Mouse (Mus musculus): ENCODE data around the gene Gjb5.

Gjb5 gene

DNA sequence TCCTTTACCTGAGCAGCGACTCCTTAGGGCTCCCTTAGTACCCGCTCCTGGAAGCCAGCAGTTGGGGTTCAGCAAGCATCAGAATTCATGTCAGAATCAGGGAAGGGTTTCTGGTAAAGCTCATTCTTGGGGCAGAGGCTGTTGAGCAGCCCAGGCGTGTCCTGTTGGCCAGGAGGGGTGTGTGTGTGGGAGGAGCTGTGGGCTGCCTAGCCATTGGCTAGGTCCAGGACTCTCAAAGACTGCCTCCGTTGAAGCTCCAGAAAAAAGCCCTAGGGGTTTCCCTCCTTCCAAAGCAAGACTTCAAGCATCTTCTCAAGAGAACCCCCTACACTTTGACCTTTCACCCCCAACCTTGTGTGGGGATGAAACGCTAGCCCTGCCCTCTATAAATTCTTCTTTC, at the start of gene Gjb5:
TSS of gene Gjb5 (minus strand) at position 164 of the 400 bp plus-strand sequence.
- no peak for ATAC-seq (ENCODE audit: insufficient number of reproducible peaks, low FRiP score, low TSS enrichment)

GRCm38 (mm10) chr4:127402614-127403013, 44.6 kb upstream of the Gjb5 start:
- ATAC-seq (ENCODE audit: insufficient number of reproducible peaks, low FRiP score, low TSS enrichment), result no peak

DNA sequence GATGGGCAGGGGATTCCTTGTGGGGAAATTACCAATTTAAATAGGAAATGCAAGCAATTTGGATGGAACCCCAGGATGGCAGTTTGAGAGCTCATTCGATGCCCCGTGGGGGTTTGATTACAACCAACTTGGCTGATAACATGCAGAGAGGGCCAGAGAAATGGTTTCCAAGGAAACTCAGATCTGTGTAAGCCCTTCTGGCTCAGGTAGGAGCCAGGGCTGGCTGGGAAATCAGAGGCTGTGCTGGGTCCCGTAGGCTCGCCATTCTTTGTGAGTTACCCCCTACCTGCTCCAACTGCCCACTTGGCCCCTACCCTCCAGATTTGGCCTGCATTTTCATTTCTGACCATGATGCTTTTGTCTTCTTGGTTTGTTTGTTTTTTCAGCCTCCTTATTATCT, 44.2 kb upstream of the Gjb5 start:
- ATAC-seq (ENCODE audit: insufficient number of reproducible peaks, low FRiP score, low TSS enrichment), result no peak

DNA sequence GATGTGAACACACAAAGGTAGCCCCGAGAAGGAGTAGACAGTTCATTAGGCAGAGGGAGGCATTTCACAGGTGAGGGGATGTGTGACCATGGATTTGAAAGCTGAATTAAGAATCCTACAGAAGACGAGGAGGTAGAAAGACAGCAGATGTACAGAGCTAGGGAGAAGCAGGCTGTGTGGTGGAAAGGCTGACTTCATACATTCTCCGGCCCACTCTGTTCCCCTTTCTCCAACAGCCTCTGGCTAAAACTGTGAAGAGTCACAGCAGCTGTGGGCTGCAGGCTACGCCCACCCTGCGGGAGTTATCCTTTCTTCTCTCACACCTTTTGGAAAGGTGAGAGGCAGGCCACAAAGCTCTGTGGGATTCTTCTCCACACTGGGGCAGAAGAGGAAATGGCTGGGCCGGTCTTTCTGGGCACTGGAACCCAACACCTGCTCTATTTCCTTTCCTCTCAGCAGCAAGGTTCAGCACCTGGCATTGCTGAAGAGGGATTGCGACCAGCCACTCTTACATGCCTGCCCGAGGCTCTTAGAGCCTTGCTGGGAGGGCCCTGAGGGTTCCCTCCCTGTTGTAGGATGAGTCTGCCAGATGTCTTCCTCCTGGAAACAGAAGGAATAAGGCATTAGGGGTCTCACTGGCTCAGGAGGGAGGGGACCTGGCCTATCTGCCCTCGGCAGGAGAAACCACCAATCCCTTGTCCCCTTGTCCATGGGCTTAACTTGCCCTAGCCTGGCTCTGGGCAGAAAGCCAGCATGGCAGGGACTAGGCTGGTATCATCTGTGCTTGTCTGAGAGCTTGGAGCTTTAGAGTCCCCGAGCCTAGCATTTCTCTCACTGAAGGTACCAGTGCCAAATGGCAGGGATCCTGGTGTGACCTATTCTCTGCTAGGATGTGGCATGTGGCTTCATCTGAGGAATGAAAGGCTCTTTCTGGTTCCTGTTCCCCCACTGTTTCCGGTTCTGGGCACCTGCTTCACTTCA, 42.5 kb upstream of the Gjb5 start:
- peak; percentile 88 for ATAC-seq (ENCODE audit: insufficient number of reproducible peaks, low FRiP score, low TSS enrichment)

GRCm38 (mm10) chr4:127395591-127395990, 37.6 kb upstream of the Gjb5 start:
- no peak for ATAC-seq (ENCODE audit: insufficient number of reproducible peaks, low FRiP score, low TSS enrichment)

- no peak for ATAC-seq (ENCODE audit: insufficient number of reproducible peaks, low FRiP score, low TSS enrichment)
Observed at GRCm38 (mm10) chr4:127389645-127390044, 31.7 kb upstream of the Gjb5 start.

GRCm38 (mm10) chr4:127377344-127377743, 19.4 kb upstream of the Gjb5 start:
- no peak for ATAC-seq (ENCODE audit: insufficient number of reproducible peaks, low FRiP score, low TSS enrichment)

GRCm38 (mm10) chr4:127375541-127376177, 17.7 kb upstream of the Gjb5 start:
- ATAC-seq (ENCODE audit: insufficient number of reproducible peaks, low FRiP score, low TSS enrichment), result no peak

GRCm38 (mm10) chr4:127374645-127375044, 16.7 kb upstream of the Gjb5 start:
- ATAC-seq (ENCODE audit: insufficient number of reproducible peaks, low FRiP score, low TSS enrichment), result no peak

- ATAC-seq (ENCODE audit: insufficient number of reproducible peaks, low FRiP score, low TSS enrichment), result no peak
Observed at GRCm38 (mm10) chr4:127373491-127373890, 15.5 kb upstream of the Gjb5 start.

DNA sequence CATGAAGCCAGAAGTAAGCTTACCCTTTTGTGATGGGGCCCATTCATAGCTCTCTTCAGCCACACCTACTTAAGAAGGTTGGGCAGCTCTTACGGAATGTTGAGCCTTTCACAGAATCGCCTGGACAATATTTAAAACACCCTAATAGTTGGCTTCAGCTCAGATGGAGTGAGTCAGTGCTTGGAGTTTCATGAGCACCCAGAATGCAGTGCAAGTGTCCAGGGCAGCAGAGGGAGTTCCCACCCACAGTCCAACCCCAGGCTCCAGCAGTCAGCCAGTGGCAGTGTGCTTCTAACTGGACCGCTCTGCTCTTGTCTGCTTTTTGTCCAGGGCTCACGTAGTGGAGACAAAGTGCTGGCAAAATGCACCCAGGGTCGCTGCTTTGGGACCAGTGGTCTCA, 13.6 kb upstream of the Gjb5 start:
- no peak for ATAC-seq (ENCODE audit: insufficient number of reproducible peaks, low FRiP score, low TSS enrichment)

- no peak for ATAC-seq (ENCODE audit: insufficient number of reproducible peaks, low FRiP score, low TSS enrichment)
Observed at GRCm38 (mm10) chr4:127370447-127370846, 12.5 kb upstream of the Gjb5 start.

GRCm38 (mm10) chr4:127368379-127368973, 10.5 kb upstream of the Gjb5 start:
- peak; percentile 67; the same call in 1 of the 2 replicates for ATAC-seq (ENCODE audit: insufficient number of reproducible peaks, low FRiP score, low TSS enrichment)

- no peak for ATAC-seq (ENCODE audit: insufficient number of reproducible peaks, low FRiP score, low TSS enrichment)
Observed at GRCm38 (mm10) chr4:127365834-127366233, 7.9 kb upstream of the Gjb5 start.

GRCm38 (mm10) chr4:127365433-127365832, 7.5 kb upstream of the Gjb5 start:
- no peak for ATAC-seq (ENCODE audit: insufficient number of reproducible peaks, low FRiP score, low TSS enrichment)

DNA sequence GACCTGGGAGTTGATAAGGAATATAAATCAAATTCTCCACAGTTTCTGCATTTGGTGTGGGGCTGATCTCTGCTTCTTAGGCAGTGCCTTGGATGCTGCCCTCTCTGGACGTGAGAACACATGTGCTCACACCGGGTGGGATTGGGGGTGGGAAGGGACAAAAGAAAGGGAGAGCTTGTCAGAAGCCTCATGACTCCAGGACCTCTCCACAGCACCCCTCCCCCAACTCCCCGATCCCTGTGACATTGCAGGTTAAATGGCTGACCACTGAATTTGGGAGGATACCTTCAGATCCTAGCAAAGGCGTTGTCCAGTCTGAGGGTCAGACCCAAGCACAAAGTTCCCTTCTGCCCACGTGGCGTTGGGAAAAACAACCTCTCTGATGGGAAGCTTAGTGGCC, 6.5 kb upstream of the Gjb5 start:
- ATAC-seq (ENCODE audit: insufficient number of reproducible peaks, low FRiP score, low TSS enrichment), result no peak

DNA sequence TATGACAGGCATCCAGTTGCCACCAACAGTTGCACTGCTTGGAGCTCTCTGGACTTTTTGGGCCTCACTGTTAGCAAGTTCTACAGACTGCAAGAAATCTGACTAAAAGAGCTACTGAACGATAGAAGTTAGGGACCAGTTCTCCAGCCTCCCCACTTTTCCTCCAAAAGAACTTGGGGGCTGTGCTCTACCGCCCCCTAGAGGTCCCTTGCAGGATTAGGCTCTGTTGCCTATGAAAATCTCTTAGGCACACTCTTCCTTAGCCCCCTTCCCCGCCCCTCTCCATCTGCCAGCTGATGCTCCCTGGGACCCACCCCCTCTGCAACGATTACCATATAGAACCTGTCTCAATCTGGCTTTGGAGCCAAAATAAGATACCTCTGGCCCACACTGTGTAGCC, 5.3 kb upstream of the Gjb5 start:
- ATAC-seq (ENCODE audit: insufficient number of reproducible peaks, low FRiP score, low TSS enrichment), result no peak

GRCm38 (mm10) chr4:127362520-127362919, 4.5 kb upstream of the Gjb5 start:
- ATAC-seq (ENCODE audit: insufficient number of reproducible peaks, low FRiP score, low TSS enrichment), result no peak

DNA sequence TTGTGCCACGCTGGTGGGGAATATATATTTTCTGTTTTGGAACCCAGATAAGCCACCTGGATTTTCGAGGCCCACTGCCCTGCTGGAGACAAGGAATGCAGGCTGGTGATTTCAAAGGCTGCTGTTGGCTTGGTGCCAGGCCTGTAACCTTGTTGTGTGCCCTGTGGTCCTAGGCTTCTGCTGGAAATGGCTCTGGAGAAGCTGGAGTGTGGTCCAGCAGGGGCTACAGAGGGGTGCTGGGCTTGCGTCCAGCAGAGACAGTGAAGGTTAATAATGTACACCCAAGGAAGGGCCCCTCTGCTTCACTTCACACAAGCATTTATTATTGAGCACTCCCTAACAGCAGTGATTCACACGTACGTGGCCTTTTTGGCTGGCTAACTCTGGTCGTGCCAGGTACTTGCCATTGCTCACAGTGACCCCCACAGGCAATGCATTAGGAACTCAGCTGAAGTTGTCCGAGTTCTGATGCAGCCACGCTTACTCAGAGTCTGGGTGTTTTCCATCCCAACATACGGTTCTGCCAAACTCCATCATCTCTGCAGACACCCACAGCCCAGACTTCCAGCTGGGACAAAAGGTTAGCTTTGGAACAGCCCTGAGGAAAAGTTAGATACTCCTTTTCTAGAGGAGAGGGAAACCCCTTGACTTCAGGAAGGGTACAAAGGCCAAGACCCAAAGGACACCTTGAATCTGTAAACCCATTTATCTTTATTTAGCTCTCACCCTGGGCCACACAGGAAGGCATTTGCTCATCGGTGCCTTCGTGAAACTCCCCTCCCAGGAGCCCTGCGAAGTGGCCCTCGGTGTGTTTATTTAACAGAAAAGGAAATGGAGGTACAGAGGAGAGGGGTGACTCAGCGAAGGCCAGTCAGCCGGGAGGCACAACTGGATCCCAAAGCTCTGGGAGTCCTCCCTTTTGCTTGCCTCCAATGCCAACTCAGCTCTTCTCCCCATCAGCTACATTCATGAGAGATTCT, 3.2 kb downstream of the Gjb5 start:
- no peak for ATAC-seq (ENCODE audit: insufficient number of reproducible peaks, low FRiP score, low TSS enrichment)

DNA sequence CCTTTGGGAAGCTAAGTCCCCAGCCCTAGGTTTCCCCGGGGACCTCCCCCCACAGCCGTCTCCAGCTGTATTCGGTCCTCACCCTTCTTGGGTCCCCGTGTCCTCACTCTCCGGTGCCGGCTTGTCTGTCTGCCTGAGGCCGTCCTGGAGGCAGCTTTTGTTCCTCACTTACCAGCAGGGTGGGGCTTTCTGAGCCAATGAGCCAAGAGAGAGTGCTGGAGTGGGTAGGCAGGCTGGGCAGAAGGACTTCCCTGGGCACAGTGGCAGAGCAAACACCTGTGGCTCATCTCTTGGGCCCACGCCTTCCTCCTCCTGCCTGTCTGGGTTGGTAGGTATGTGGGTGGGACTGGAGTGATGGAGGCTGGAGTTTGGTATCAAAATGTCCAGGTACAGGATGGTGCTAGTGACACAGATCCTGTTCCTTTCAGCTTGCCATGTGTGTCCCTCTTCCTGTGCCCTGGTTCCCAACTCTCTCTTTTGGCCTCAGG, 4.0 kb downstream of the Gjb5 start, which contains the start of gene Gjb4:
TSS of gene Gjb4 (minus strand) at position 131 of the 488 bp plus-strand sequence.
- ATAC-seq (ENCODE audit: insufficient number of reproducible peaks, low FRiP score, low TSS enrichment), result no peak
